Mouse (Mus musculus) hematopoietic stem cell, adult 5-6 weeks (primary cell): ENCODE results near the gene Samd9l. TPM values are rescaled to one million over a fixed set of nuclear protein-coding genes. Genes with fewer than 3 reads are reported as not detected.
"Not testable (repeated sequence)": the region's sequence is repeated elsewhere in the genome, so short reads cannot be mapped to it uniquely, and the experiment has no call there.

Experiments
- ATAC-seq, 2 experiments: fragments of 125-278 bp in 1 of 2; replicated peaks in 1 of 2; 2 replicates each; pipeline ENCODE4 v1.8.0; 2016 to 2017; ENCODE audit warnings: inconsistent platforms in 2 of 2, mild to moderate bottlenecking in 2 of 2, moderate number of reproducible peaks in 2 of 2, low read depth in 1 of 2, moderate TSS enrichment in 1 of 2; ENCODE audit not compliant: low FRiP score in 2 of 2, poor library complexity in 2 of 2, severe bottlenecking in 2 of 2, insufficient read depth in 1 of 2, low TSS enrichment in 1 of 2
- total RNA-seq: library from RNA; stranded (forward); fragments of 172-1452, 232-1000 nt; gene quantifications from 2 replicates; pipeline ENCODE4 v1.2.3, GENCODE M21; 2017

The Samd9l gene
- 74.7 and 101 TPM in 2 replicates for total RNA-seq

DNA sequence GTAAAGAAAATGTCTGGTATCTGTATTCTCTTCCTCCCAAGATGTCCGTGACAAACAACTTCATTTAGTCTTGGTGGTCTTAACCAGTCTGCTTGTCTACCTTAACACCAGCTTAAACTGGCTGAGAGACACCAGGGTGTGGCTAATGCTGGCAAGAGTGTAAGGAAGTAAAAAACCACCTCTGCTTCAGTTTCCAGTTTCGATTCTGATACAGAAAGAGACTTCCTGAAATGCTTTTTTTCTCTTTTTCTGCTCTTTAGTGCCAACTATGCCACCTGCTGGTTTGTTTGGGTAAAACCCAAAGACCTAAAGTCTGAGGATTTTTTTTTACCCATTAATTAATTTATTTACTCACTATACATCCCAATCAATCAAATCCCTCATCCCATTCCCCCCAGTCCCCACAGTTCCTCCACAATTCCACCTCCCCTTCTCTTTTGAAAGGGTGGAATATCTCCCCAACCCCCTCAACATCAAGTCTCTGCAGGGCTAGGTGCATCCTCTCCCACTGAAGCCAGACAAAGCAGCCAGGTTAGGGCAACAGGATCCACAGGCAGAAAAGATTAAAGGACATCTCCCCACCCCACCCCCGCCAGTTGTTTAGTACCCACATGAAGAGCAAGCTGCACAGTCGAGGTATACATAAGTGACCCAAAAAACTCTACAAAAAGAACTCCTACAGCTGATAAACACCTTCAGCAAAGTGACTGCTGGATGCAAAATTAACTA, at the start of gene Samd9l:
Gene Samd9l (minus strand): TSS at position 233 of the 729 bp plus-strand sequence.
- ATAC-seq = peak; percentile 92 to 93

DNA sequence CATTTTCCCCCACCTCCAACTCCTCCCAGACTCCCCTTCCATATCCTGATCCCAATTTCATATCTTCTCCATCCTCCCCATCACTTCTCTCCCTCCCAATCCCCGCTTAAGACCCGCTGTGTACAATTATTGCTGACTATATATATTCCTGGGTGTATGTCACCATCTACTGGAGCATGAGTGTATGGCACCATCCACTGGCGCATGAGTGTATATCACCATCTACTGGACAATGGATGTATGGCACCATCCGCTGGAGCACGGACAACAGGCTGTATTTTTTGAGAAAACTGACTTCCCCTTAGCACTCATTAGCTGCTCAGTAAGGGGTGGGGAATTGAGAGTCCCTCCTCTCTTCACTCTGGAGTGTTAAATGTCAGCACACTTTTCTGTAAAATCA, 48.0 kb upstream of the Samd9l start:
- ATAC-seq = peak; percentile 100

GRCm38 (mm10) chr6:3443905-3444304, 44.5 kb upstream of the Samd9l start:
- ATAC-seq = no peak

DNA sequence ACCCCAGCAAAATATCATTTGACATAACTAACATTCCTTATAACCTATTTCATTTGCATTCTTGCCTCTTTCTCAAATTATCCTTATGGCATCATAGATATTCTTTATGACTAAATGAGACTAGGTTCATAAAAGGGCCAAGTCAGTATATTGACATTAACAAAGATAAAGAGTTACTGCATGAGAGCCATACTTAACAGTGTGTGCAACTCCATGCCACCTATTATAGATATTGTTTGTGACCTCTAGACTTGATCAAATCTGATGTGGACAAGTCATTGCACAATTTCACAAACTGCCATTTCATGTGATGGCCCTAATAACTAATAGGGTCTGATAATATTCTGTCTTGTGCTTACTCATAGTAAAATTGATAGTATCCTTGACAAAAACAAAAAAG, 36.7 kb upstream of the Samd9l start:
- ATAC-seq = no peak

GRCm38 (mm10) chr6:3430976-3431375, 31.6 kb upstream of the Samd9l start:
- ATAC-seq = not testable (repeated sequence)

DNA sequence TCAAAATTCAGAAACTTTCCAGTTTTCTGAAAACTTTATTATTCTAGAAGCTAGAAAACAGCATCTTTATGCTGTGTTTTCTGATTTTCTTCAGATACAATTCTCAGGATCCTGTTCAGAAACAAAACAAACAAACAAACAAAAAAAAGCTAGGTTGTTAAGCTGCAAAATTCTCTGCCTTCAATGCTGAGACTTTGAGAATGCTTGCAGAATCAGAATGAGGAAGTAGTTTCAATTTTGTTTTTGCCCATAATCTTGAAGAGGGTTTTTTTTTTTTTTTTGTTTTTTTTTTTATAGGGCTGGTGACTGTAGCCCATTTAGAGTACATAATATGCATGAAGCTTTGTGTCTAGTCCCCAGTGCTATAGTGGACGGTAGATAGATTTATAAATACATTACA, 27.7 kb upstream of the Samd9l start:
- ATAC-seq = no peak

GRCm38 (mm10) chr6:3425333-3425732, 26.0 kb upstream of the Samd9l start:
- ATAC-seq = peak; percentile 61 to 63

GRCm38 (mm10) chr6:3424613-3425277, 25.4 kb upstream of the Samd9l start:
- ATAC-seq = peak; percentile 80 to 85

DNA sequence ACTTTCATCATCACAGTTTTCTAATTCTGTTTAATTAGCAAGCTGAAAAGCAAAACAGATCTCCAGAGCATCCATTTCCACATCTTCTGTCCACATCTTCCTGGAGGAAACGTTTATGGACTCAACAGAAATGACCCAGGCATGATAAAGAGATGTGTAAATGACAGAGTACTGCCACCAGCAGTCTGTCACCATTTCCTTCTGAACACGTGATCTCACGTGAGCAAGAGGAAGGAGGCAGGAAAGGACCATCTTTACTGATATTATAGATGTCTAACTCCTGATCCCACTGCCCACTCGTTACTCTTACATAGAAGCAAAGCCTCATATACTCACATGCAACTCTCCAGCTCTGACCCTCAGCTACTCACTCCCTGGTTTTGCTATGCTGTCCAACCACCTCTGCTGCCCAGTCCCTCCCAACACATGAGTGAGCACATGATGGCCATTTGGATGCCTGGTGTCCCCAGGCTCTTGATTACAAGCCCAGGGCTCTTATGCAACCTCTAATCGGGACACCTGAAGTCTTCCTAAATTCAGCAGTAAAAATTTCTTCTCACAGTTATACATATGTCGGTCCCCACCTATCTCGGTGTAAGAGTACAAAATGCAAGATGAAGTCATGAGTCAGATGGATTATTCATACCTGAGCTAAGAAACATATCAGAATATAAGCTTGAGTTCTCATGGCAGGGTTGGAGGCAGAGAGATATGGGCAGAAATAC, 2.0 kb downstream of the Samd9l start:
- ATAC-seq = peak; percentile 34 to 54; a peak in 3 of 4 replicates

GRCm38 (mm10) chr6:3395921-3396611, 3.3 kb downstream of the Samd9l start:
- ATAC-seq = not testable (repeated sequence)

DNA sequence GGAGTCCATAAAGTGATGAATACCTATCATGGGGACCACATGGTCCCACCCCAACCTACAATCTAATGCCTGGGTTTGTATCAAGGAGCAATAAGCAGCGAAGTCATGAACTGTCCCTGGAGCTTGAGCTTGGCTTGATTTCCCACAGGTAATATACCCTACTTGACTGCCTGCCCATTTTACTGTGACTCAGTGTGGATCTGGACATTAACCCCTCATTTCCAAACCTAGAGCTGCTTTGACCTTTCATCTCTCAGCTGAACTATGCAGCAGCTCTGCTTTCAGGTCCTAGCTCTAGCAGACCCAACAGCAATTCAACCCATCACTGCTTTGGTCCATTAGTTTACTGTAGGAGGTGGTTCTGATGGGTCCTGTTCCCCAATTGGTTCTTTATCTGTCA, 9.4 kb downstream of the Samd9l start:
- no peak for ATAC-seq

GRCm38 (mm10) chr6:3386565-3386964, 12.8 kb downstream of the Samd9l start:
- ATAC-seq = peak; percentile 59 to 63

GRCm38 (mm10) chr6:3384816-3385215, 14.6 kb downstream of the Samd9l start:
- ATAC-seq = peak; percentile 54 to 66

DNA sequence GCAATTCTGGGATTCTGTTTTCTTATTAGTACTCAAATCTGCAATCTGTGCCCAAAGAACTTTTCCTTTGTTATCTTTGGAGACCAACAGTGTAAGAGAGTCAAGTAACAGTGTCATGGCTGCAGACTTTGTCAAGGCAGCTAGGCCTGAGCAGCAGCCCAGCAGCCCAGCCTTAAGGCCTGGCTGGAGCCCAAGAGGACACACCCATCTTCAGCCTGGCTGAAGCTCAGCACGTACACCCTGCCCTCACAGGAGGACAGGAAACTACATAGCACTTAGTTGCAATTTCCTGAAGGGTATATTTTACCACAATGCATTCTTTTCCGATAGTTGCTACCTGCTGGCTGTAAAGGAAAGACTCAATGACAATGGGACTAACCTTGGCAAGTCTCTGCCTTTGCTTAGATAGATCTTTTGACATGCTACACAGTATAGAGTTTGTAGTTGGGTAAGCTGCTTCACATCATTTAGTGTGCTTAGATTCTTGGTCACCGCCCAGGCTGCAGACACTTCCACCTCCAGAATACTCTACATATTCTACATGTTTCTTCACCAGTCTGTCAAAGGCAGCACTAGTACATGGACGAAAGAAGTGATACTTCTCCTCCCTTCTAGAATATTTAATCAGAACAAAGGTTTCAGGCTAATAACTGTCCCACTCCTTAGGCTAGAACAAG, 15.1 kb downstream of the Samd9l start:
- ATAC-seq = peak; percentile 71 to 73

- no peak for ATAC-seq
These were observed 20.2 kb downstream of the Samd9l start for GRCm38 (mm10) chr6:3379146-3379545.

- ATAC-seq = no peak
These were observed 22.7 kb downstream of the Samd9l start for GRCm38 (mm10) chr6:3376687-3377086.

- ATAC-seq = no peak
These were observed 29.8 kb downstream of the Samd9l start for GRCm38 (mm10) chr6:3369527-3369926.
